Mouse (Mus musculus) bone marrow, adult 2 months (tissue): ENCODE measurements around the gene Hsd11b1.

Experiments used
- CTCF ChIP-seq: fragments of 200-500 bp; IDR thresholded peaks from 2 replicates; pipeline ENCODE4 v1.5.1; 2011; ENCODE audit warnings: low read length, control low read depth; ENCODE audit not compliant: control insufficient read depth, insufficient read depth
- POLR2A ChIP-seq: fragments of 200-500 bp; IDR thresholded peaks from 2 replicates; pipeline ENCODE4 v1.6.1; 2011; ENCODE audit warnings: low read depth, mild to moderate bottlenecking, control low read depth, low read length, borderline replicate concordance; ENCODE audit not compliant: control insufficient read depth

DNA sequence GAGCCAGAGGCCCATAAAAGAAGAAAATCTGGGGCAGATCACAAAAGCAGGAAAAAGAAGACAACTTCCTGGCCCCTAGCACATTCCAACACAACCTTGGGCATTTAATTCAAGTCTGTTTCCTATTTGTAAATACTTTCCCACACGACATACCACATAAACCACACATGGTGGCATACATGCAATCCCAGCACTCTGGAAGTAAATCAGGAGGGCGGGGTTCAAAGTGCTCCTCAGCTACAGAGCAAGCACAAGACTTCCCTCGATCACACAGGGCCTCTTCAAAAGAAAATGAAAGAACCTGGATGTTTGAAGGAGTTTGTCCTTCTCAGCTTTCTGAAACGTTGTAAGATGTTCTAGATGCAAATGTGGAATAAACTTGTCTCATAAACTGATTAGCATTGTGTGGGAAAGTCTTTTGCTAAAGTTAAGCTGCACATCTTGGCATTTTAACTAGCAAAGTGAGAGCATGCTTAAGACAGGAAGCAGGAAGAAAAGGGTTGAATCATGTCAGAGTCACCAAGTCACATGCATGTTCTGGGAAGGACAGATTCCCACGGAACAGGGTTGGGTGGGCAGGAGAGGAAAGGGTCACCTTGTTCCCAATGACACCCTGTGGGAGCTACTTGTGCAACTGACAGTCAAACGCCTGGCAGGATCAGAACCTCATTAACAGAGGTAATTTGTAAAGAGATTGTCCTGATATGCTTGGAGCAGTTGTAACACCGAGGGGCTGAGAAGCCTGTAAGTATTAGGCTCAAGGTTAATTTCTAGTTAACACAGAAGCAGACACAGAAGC, 37.0 kb downstream of the Hsd11b1 start:
- TF ChIP-seq POLR2A: no peak
- no peak for TF ChIP-seq CTCF
